Mouse (Mus musculus) heart, postnatal 0 days (tissue): ENCODE results near the gene Agpat3. TPM values are rescaled to one million over a fixed set of nuclear protein-coding genes. Genes with fewer than 3 reads are reported as not detected.
A peak's percentile ranks its signal among the peaks of the same experiment; 100 is the strongest.

Experiments
- ATAC-seq: fragments of 200-750 bp; cut with Nextera tagmentation; 2 replicates; pipeline ENCODE4 v1.8.0; 2017; ENCODE audit warnings: low read depth, moderate number of reproducible peaks, moderate library complexity; ENCODE audit not compliant: insufficient read depth
- DNase-seq: peaks from one replicate; pipeline ENCODE4 v3.0.0-alpha.2; 2016; ENCODE audit warnings: low spot score
- H3K27ac ChIP-seq: fragments of 300-500 bp; sonication (generic); 2 replicates; pipeline ENCODE4 v1.5.1; 2014; ENCODE audit warnings: low read depth, mild to moderate bottlenecking
- H3K27me3 ChIP-seq: fragments of 300-500 bp; sonication (generic); 2 replicates; pipeline ENCODE4 v1.6.1; 2014; ENCODE audit warnings: low read length, mixed read lengths; ENCODE audit not compliant: control insufficient read depth, insufficient read depth
- H3K36me3 ChIP-seq: fragments of 300-500 bp; sonication (generic); replicated peaks from 2 replicates; pipeline ENCODE4 v1.6.1; 2014; ENCODE audit warnings: low read length, mixed read lengths; ENCODE audit not compliant: control insufficient read depth, insufficient read depth
- H3K4me1 ChIP-seq: fragments of 300-500 bp; sonication (generic); 2 replicates; pipeline ENCODE4 v1.6.1; 2014; ENCODE audit warnings: antibody characterized with exemption; ENCODE audit not compliant: control insufficient read depth, insufficient read depth
- H3K4me2 ChIP-seq: fragments of 300-500 bp; sonication (generic); 2 replicates; pipeline ENCODE4 v1.6.1; 2014; ENCODE audit warnings: low read depth, mild to moderate bottlenecking, low read length, moderate library complexity
- H3K4me3 ChIP-seq: fragments of 300-500 bp; sonication (generic); 2 replicates; pipeline ENCODE4 v1.5.1; 2014; ENCODE audit warnings: low read depth, low read length
- H3K9ac ChIP-seq: fragments of 300-500 bp; sonication (generic); replicated peaks from 2 replicates; pipeline ENCODE4 v1.6.1; 2014; ENCODE audit warnings: low read depth, low read length, mixed read lengths
- H3K9me3 ChIP-seq: fragments of 300-500 bp; sonication (generic); replicated peaks from 2 replicates; pipeline ENCODE4 v1.6.1; 2016; ENCODE audit warnings: low read length; ENCODE audit not compliant: control insufficient read depth
- CTCF ChIP-seq: IDR thresholded peaks from 2 replicates; pipeline ENCODE4 v1.5.1; 2016; ENCODE audit warnings: antibody characterized with exemption, control low read depth, low read depth
- EP300 ChIP-seq: IDR thresholded peaks from 2 replicates; pipeline ENCODE4 v1.6.1; 2016; ENCODE audit warnings: antibody characterized with exemption, low read depth
- WGBS: fragments of 180-500 bp; shearing (Covaris S2); extraction: QIAGEN DNeasy Blood & Tissue Kit; methylation state at CpG from one replicate; pipeline ENCODE4 v1.1.7; 2014; 5-methylcytosine and 5-hydroxymethylcytosine counted together
- polyA plus RNA-seq: library from polyadenylated mRNA; unstranded; fragments of >200 nt; fragmentation: Nextera tagmentation; extraction: Ambion mirVana; gene quantifications from 2 replicates; pipeline ENCODE4 v1.2.1, GENCODE M21; 2015
- total RNA-seq: library from RNA; depleted of rRNA; stranded (reverse); fragments of >200 nt; gene quantifications from 2 replicates; pipeline ENCODE4 v1.2.3, GENCODE M21; 2014; ENCODE audit warnings: low replicate concordance; rRNA removed

Agpat3 gene
- total RNA-seq (151 and 164 TPM in 2 replicates), polyA plus RNA-seq (173 and 182 TPM in 2 replicates)

- DNase-seq (peak; percentile 52), ATAC-seq (peak; percentile 89)
- no peak for TF ChIP-seq EP300
- TF ChIP-seq CTCF, result no peak
- 1% methylated on average over 45 of the region's 113 CpGs for WGBS
- H3K27me3 ChIP-seq, result no peaks in the 10 kb centered on the region
- H3K4me2 ChIP-seq, result peak within 1 kb of the TSS; percentile 99
- no peaks in the 10 kb centered on the region for H3K9me3 ChIP-seq
- peak within 1 kb of the TSS; percentile 77 for H3K27ac ChIP-seq
- H3K36me3 ChIP-seq, result no peaks in the 10 kb centered on the region
- H3K4me3 ChIP-seq, result peak within 1 kb of the TSS; percentile 94
- H3K9ac ChIP-seq, result peak within 1 kb of the TSS; percentile 95
- peaks cover 14% of the 10 kb centered on the region for H3K4me1 ChIP-seq
Measured at GRCm38 (mm10) chr10:78351887-78352665, at the start of gene Agpat3. Gene Agpat3, minus strand, starts transcription at chr10:78352489.

GRCm38 (mm10) chr10:78401127-78401526, 48.8 kb upstream of the Agpat3 start:
- Histone ChIP-seq H3K4me2 (no peak overlapping the region), H3K4me3 (no peak overlapping the region), H3K36me3 (peaks cover 58% of the 10 kb centered on the region), H3K4me1 (peaks cover 10% of the 10 kb centered on the region; the same call in 1 of the 2 replicates), H3K27me3 (no peaks in the 10 kb centered on the region), H3K9me3 (no peaks in the 10 kb centered on the region), H3K27ac (no peak overlapping the region), H3K9ac (no peak overlapping the region)
- DNase-seq, result no peak
- TF ChIP-seq CTCF (no peak), EP300 (no peak)
- WGBS, result 83% methylated on average over 2 of the region's 2 CpGs
- no peak for ATAC-seq

GRCm38 (mm10) chr10:78399090-78399657, 46.9 kb upstream of the Agpat3 start:
- ATAC-seq, result peak; percentile 82
- WGBS, result 27% methylated on average over 17 of the region's 17 CpGs
- Histone ChIP-seq H3K36me3 (peaks cover 40% of the 10 kb centered on the region), H3K27ac (peak overlapping the region; percentile 69), H3K4me2 (0 out of 2 replicates have a peak overlapping the region, but pooled peaks have one; percentile 7), H3K4me1 (peaks cover 10% of the 10 kb centered on the region; the same call in 1 of the 2 replicates), H3K9ac (no peak overlapping the region), H3K4me3 (no peak overlapping the region), H3K9me3 (no peaks in the 10 kb centered on the region), H3K27me3 (no peaks in the 10 kb centered on the region)
- peak; percentile 65 for DNase-seq
- TF ChIP-seq EP300 (0 out of 2 replicates have a peak, but pooled peaks have one; percentile 56), CTCF (no peak)

GRCm38 (mm10) chr10:78396625-78396885, 44.3 kb upstream of the Agpat3 start:
- H3K36me3 ChIP-seq, result peaks cover 14% of the 10 kb centered on the region
- H3K9ac ChIP-seq, result no peak overlapping the region
- ATAC-seq, result no peak
- WGBS, result 60% methylated on average over 4 of the region's 4 CpGs
- H3K27ac ChIP-seq, result no peak overlapping the region
- no peak for DNase-seq
- H3K4me1 ChIP-seq, result peaks cover 10% of the 10 kb centered on the region; the same call in 1 of the 2 replicates
- H3K9me3 ChIP-seq, result no peaks in the 10 kb centered on the region
- H3K27me3 ChIP-seq, result peaks cover 8% of the 10 kb centered on the region
- no peak for TF ChIP-seq CTCF
- no peak for TF ChIP-seq EP300
- no peak overlapping the region for H3K4me2 ChIP-seq
- no peak overlapping the region for H3K4me3 ChIP-seq

GRCm38 (mm10) chr10:78395819-78396624, 43.7 kb upstream of the Agpat3 start:
- Histone ChIP-seq H3K36me3 (peaks cover 9% of the 10 kb centered on the region), H3K4me1 (peaks cover 10% of the 10 kb centered on the region; the same call in 1 of the 2 replicates), H3K27me3 (peaks cover 13% of the 10 kb centered on the region), H3K4me2 (no peak overlapping the region), H3K4me3 (no peak overlapping the region), H3K9me3 (no peaks in the 10 kb centered on the region), H3K9ac (no peak overlapping the region), H3K27ac (no peak overlapping the region)
- DNase-seq, result peak; percentile 86
- TF ChIP-seq EP300, result no peak
- TF ChIP-seq CTCF, result peak; percentile 77
- 0 out of 2 replicates have a peak, but pooled peaks have one; percentile 37 for ATAC-seq
- WGBS, result 10% methylated on average over 17 of the region's 17 CpGs
